Mouse (Mus musculus) kidney, adult 2 months (tissue): ENCODE data around the gene Nynrin.

ENCODE experiments used
- CTCF ChIP-seq: fragments of 200-500 bp; conservative IDR thresholded peaks from 2 replicates; pipeline ENCODE4 v1.5.1; 2011; ENCODE audit warnings: low read depth, mild to moderate bottlenecking, control low read depth, low read length, moderate library complexity, mixed read lengths; ENCODE audit not compliant: insufficient read depth, insufficient read length
- POLR2A ChIP-seq: fragments of 200-500 bp; IDR thresholded peaks from one replicate; pipeline ENCODE4 v1.6.1; 2011; ENCODE audit warnings: low read depth, low read length, control low read depth

DNA sequence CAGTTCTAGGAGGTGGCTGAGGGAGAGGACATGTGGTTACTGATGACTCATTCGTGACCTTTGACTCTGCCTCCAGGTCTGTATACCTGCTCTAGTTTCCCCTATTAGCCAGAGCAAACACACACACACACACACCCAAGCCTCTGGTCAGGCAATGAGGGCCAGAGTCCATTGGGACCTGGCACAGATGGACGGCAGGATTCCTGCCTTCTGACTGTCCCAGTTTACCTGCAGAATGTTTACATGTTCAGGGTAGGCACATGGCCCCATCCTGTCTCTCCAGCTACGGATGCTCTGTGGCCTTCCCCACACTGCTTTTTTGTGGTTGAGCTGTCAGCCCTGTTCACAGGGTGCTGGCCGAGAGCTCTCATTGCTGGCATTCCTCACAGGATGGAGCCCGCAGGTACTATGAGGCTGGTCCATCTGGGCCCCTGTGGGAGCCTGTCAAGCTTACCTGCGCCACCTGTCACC, 28.4 kb downstream of the Nynrin start:
- TF ChIP-seq CTCF, result no peak
- TF ChIP-seq POLR2A, result no peak
